Mouse (Mus musculus): ENCODE measurements at regions not wholly inside any gene's neighbourhood (a gene's known extent, or its start where the extent isn't known, plus 50 kb on each side); places are given as distances from the start of the nearest gene placed in this dataset.

DNA sequence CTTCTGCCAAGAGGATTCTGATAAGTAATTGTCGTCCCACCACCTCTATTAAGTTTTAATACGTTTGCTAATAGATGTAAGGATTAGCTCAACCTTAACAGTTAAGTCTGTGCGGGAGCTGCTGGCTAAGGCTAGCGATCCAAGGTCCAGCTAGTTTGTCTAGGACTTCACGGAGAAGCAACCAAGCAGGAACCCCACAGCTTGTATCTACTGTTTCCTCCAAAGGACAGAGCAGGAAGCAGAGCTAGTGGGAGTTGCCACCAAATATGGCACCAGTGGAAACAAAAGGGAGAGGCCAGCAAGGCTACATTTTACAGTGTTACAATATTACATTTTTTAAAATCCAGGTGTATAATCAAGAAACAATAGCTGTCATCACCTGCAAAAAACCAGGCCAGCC lies 624.4 kb upstream of the BB014433 start:
- TF ChIP-seq CTCF (IDR thresholded peaks at IDR 0.05; ENCODE audit: low read depth, low read length) (no peak), POLR2A (IDR thresholded peaks at IDR 0.05; ENCODE audit: extremely low read depth, insufficient read depth, low read length) (no peak)

Measured in liver, adult 2 months (tissue).